Mouse (Mus musculus) kidney, postnatal 0 days (tissue): ENCODE results near the gene Wdr27. TPM values are rescaled to one million over a fixed set of nuclear protein-coding genes. Genes with fewer than 3 reads are reported as not detected.
A peak's percentile ranks its signal among the peaks of the same experiment; 100 is the strongest.

Source experiments
- ATAC-seq: fragments of 200-750 bp; cut with Nextera tagmentation; replicated peaks from 2 replicates; pipeline ENCODE4 v1.8.0; 2017; ENCODE audit warnings: low read depth, moderate number of reproducible peaks, moderate TSS enrichment, moderate library complexity; ENCODE audit not compliant: low FRiP score
- DNase-seq: peaks from one replicate; pipeline ENCODE4 v3.0.0-alpha.2; 2016; ENCODE audit warnings: low spot score
- H3K27ac ChIP-seq: fragments of 300-500 bp; sonication (generic); 2 replicates; pipeline ENCODE4 v1.5.1; 2014; ENCODE audit warnings: mild to moderate bottlenecking
- H3K27me3 ChIP-seq: fragments of 300-500 bp; sonication (generic); 2 replicates; pipeline ENCODE4 v1.6.1; 2014; ENCODE audit warnings: low read length, mixed read lengths; ENCODE audit not compliant: insufficient read depth
- H3K36me3 ChIP-seq: fragments of 300-500 bp; sonication (generic); 2 replicates; pipeline ENCODE4 v1.6.1; 2014; ENCODE audit warnings: low read length, mixed read lengths; ENCODE audit not compliant: insufficient read depth
- H3K4me1 ChIP-seq: fragments of 300-500 bp; sonication (generic); replicated peaks from 2 replicates; pipeline ENCODE4 v1.6.1; 2014; ENCODE audit warnings: antibody characterized with exemption, low read length, mixed read lengths; ENCODE audit not compliant: insufficient read depth
- H3K4me2 ChIP-seq: fragments of 300-500 bp; sonication (generic); 2 replicates; pipeline ENCODE4 v1.6.1; 2014; ENCODE audit warnings: mild to moderate bottlenecking, low read length, moderate library complexity, mixed read lengths
- H3K4me3 ChIP-seq: fragments of 300-500 bp; sonication (generic); replicated peaks from 2 replicates; pipeline ENCODE4 v1.5.1; 2014; ENCODE audit warnings: low read depth, low read length
- H3K9ac ChIP-seq: fragments of 300-500 bp; sonication (generic); 2 replicates; pipeline ENCODE4 v1.6.1; 2014; ENCODE audit warnings: low read depth, low read length
- H3K9me3 ChIP-seq: fragments of 300-500 bp; sonication (generic); replicated peaks from 2 replicates; pipeline ENCODE4 v1.6.1; 2016; ENCODE audit warnings: low read length, inconsistent platforms, mixed read lengths
- CTCF ChIP-seq: IDR thresholded peaks from 2 replicates; pipeline ENCODE4 v1.5.1; 2016; ENCODE audit warnings: antibody characterized with exemption, low read depth, mild to moderate bottlenecking, moderate library complexity
- WGBS: fragments of 180-500 bp; shearing (Covaris S2); extraction: QIAGEN DNeasy Blood & Tissue Kit; methylation state at CpG from one replicate; pipeline ENCODE4 v1.1.7; 2014; 5-methylcytosine and 5-hydroxymethylcytosine counted together
- polyA plus RNA-seq: library from polyadenylated mRNA; unstranded; fragments of >200 nt; fragmentation: Nextera tagmentation; extraction: Ambion mirVana; gene quantifications from 2 replicates; pipeline ENCODE4 v1.2.1, GENCODE M21; 2015

The Wdr27 gene
- polyA plus RNA-seq, 1 experiment from 2014 or later = 16.3 TPM

DNA sequence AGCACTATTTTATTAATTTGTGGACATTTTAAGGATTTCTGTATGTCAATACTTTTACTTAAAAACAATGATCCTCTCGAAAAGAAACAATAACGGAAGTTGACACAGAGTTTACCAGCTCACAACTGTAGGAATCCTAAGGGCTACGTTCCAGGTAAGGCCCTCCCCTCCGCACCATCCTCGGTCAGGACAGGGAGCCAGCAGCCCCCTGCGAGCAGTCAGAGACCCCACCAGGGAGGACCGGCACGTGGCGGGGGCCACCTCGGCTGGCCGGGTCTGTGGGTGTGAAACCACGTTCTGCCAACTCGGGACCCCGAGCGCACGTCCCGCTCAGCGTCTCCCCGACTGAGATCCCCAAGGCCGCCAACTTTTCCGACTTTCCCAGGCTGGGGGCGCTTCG lies 17.6 kb upstream of the Wdr27 start:
- peak overlapping the region; percentile 61 for H3K4me3 ChIP-seq
- no peak for TF ChIP-seq CTCF
- peak overlapping the region; percentile 84; the same call in 1 of the 2 replicates for H3K27ac ChIP-seq
- peak; percentile 14; the same call in 1 of the 2 replicates for ATAC-seq
- H3K4me2 ChIP-seq = peak overlapping the region; percentile 98
- 0% methylated on average over 19 of the region's 23 CpGs for WGBS
- 0 out of 2 replicates have a peak, but pooled peaks cover 2% of the 10 kb centered on the region for H3K4me1 ChIP-seq
- no peaks in the 10 kb centered on the region for H3K9me3 ChIP-seq
- H3K27me3 ChIP-seq = no peaks in the 10 kb centered on the region
- H3K36me3 ChIP-seq = 0 out of 2 replicates have a peak, but pooled peaks cover 2% of the 10 kb centered on the region
- peak overlapping the region; percentile 84 for H3K9ac ChIP-seq
- no peak for DNase-seq

DNA sequence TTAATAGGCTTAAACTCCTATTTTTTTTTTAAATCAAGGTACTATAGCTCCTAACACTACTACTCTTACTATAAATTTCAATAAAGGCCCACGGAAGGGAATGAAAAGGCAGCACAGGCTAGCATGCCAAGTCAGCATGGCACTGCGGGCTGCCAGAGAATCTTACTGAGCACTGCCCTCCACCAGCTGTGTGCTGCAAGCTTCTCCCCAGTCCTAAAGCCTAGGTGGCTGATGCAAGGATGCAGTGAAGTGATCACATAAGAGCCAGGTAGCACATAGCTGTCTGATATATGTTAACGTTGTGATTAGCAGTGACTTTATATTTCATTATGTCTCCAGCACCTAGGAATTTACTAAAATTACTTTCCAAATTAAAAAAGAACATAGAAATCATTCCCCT lies 17.0 kb upstream of the Wdr27 start:
- no peak for ATAC-seq
- no peak for TF ChIP-seq CTCF

GRCm38 (mm10) chr17:14958686-14959327 lies 15.8 kb upstream of the Wdr27 start:
- Histone ChIP-seq H3K4me3 (no peak overlapping the region), H3K36me3 (peaks cover 8% of the 10 kb centered on the region), H3K4me1 (0 out of 2 replicates have a peak, but pooled peaks cover 2% of the 10 kb centered on the region), H3K9ac (no peak overlapping the region), H3K27me3 (no peaks in the 10 kb centered on the region), H3K4me2 (no peak overlapping the region), H3K9me3 (no peaks in the 10 kb centered on the region), H3K27ac (no peak overlapping the region)
- ATAC-seq (no peak), DNase-seq (no peak)
- TF ChIP-seq CTCF = no peak
- WGBS = 87% methylated on average over 5 of the region's 5 CpGs

More for the DNA sequence above, 17.0 kb upstream of the Wdr27 start:
- Histone ChIP-seq H3K4me1 (0 out of 2 replicates have a peak, but pooled peaks cover 2% of the 10 kb centered on the region), H3K9me3 (no peaks in the 10 kb centered on the region), H3K36me3 (0 out of 2 replicates have a peak, but pooled peaks cover 2% of the 10 kb centered on the region), H3K4me3 (peak overlapping the region; percentile 61; the same call in 1 of the 2 replicates), H3K4me2 (peak overlapping the region; percentile 98), H3K27ac (no peak overlapping the region), H3K27me3 (no peaks in the 10 kb centered on the region), H3K9ac (peak overlapping the region; percentile 28; the same call in 1 of the 2 replicates)
- 19% methylated on average over 3 of the region's 3 CpGs for WGBS
- DNase-seq = no peak

DNA sequence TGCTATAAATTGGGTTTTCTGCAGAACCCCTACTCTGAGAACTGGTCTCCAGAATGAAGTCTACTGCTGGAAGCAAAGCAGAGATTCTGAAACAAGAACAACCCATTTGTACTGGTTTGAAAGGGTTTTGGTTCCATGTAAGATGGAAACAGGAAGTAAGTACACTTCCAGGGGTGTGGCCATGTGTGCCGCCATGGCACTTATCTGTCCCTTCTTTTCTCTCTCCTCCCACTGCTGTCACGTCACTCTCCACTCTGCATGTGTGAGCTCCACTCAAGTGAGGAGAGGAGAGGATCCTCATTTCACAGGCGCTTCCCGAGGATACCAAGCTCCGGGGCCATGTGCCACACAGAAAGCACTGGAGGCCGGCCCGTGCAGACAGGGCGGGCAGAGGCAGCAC lies 10.5 kb upstream of the Wdr27 start:
- DNase-seq = no peak
- Histone ChIP-seq H3K36me3 (peaks cover 33% of the 10 kb centered on the region), H3K27me3 (no peaks in the 10 kb centered on the region), H3K4me1 (no peaks in the 10 kb centered on the region), H3K4me3 (no peak overlapping the region), H3K9ac (no peak overlapping the region), H3K27ac (no peak overlapping the region), H3K4me2 (no peak overlapping the region), H3K9me3 (no peaks in the 10 kb centered on the region)
- ATAC-seq = no peak
- TF ChIP-seq CTCF = no peak
- 85% methylated on average over 8 of the region's 8 CpGs for WGBS

DNA sequence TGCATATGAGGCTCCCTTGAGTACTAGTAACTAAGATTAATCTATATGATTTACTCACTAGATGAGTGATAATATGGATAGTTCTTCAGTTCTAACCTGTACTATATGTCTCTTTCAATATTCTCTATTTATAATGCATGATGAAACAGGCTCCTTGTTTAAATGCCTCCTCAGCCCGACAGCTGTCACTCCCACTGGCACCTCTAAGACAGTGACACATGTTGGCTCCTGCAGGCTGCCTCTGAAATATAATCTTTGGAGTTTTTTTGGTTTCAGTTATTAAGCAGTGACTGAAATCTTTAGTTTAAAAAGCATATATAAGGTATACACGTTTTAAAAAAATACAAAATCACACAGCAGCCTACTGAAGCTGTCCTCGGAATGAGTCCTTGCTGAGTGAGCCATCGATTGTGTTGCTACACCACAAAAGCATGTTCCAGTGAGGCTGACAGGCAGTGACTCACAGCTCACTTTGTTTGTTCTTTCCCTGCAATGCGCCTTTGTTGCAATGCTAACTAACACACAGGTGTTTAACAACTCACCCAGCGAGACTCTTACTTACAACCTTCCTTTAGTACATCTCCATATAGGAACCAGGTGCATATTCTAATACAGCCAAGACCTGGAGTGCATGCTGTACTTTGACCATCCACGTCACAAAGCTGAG lies 6.3 kb upstream of the Wdr27 start:
- H3K4me3 ChIP-seq = no peak overlapping the region
- no peak overlapping the region for H3K9ac ChIP-seq
- no peaks in the 10 kb centered on the region for H3K27me3 ChIP-seq
- no peak overlapping the region for H3K27ac ChIP-seq
- peaks cover 36% of the 10 kb centered on the region for H3K36me3 ChIP-seq
- H3K4me1 ChIP-seq = no peaks in the 10 kb centered on the region
- no peaks in the 10 kb centered on the region for H3K9me3 ChIP-seq
- WGBS = 88% methylated on average over 7 of the region's 7 CpGs
- no peak overlapping the region for H3K4me2 ChIP-seq
- TF ChIP-seq CTCF = no peak
- ATAC-seq = no peak
- no peak for DNase-seq

GRCm38 (mm10) chr17:14944551-14944950 lies 1.6 kb upstream of the Wdr27 start:
- no peaks in the 10 kb centered on the region for H3K27me3 ChIP-seq
- H3K4me2 ChIP-seq = no peak overlapping the region
- DNase-seq (no peak), ATAC-seq (no peak)
- 82% methylated on average over 1 of the region's 1 CpGs for WGBS
- H3K27ac ChIP-seq = no peak overlapping the region
- no peaks in the 10 kb centered on the region for H3K9me3 ChIP-seq
- H3K4me1 ChIP-seq = 0 out of 2 replicates have a peak, but pooled peaks cover 4% of the 10 kb centered on the region
- H3K9ac ChIP-seq = no peak overlapping the region
- no peak for TF ChIP-seq CTCF
- H3K36me3 ChIP-seq = peaks cover 13% of the 10 kb centered on the region; the same call in 1 of the 2 replicates
- H3K4me3 ChIP-seq = no peak overlapping the region
